Mouse (Mus musculus) C2C12 (cell line): ENCODE data around the gene Hist2h2be.

Experiments
- CTCF ChIP-seq: IDR thresholded peaks from one replicate; pipeline ENCODE4 v1.5.1; 2011; ENCODE audit not compliant: control insufficient read depth, insufficient read depth, insufficient read length
- MAX ChIP-seq: IDR thresholded peaks from one replicate; pipeline ENCODE4 v1.6.1; 2011; ENCODE audit warnings: mild to moderate bottlenecking, control low read depth
- MYOD1 ChIP-seq: IDR thresholded peaks from one replicate; pipeline ENCODE4 v1.6.1; 2011; ENCODE audit warnings: low read depth; ENCODE audit not compliant: control insufficient read depth, insufficient read length

- no peak for TF ChIP-seq CTCF
- no peak for TF ChIP-seq MYOD1
- no peak for TF ChIP-seq MAX
These were observed 40.7 kb downstream of the Hist2h2be start for GRCm38 (mm10) chr3:96261623-96262022.
